10 mouse cellular contexts compared by ENCODE assay signal in the genomic region with DNA sequence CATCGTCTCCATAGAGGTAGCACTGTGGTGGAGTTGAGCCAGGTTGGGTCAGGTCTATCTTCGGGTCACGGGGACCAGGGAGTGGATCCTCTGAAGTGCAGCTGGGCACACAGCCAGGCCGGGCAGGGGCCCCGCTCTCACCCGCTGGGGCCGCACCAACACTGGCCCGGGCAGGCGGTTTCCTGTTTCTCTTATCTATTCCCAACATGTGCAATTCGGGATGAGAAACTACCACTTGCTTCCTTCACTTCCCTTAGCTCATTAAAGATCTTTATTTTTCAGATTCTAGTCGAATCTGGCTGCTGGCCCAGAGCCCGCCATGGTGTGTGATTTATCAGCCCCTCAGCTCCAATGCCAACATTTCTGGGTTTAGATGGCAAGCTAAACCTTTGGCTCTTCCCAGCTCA. TPM values are rescaled to one million over a fixed set of nuclear protein-coding genes. Genes with fewer than 3 reads are reported as not detected.
DNase-seq lines count a peak whose midpoint lies in the region; ATAC-seq lines count a peak whose summit lies in the region.
"Had no signal": no experiment of that assay in that cellular context is flagged by ENCODE, and none has a peak within 500 bp of the region (broad histone marks: within the 10 kb centered on the region; RNA-seq: fewer than 3 reads in every experiment).

No protein-coding gene starts in this region.

- no peak overlapping the region for H3K9ac ChIP-seq in liver, embryonic 16.5 days (ENCODE audit: low read depth, low read length)
- H3K9ac ChIP-seq in forebrain, embryonic 16.5 days (replicated peaks; ENCODE audit: low read depth, low read length): no peak overlapping the region

- 9% methylated on average over 12 of the region's 12 CpGs for WGBS in liver, embryonic 16.5 days (ENCODE audit: insufficient replicate concordance)
- WGBS in forebrain, embryonic 16.5 days: 67% methylated on average over 12 of the region's 12 CpGs

- H3K36me3 ChIP-seq in liver, embryonic 16.5 days (ENCODE audit: control insufficient read depth, insufficient read depth): no peaks in the 10 kb centered on the region
- H3K36me3 ChIP-seq in forebrain, embryonic 16.5 days (ENCODE audit: control insufficient read depth, insufficient read depth): no peaks in the 10 kb centered on the region

- peaks cover 4% of the 10 kb centered on the region for H3K27me3 ChIP-seq in liver, embryonic 16.5 days (ENCODE audit: control insufficient read depth, insufficient read depth, low read depth, low read length)
- no peaks in the 10 kb centered on the region for H3K27me3 ChIP-seq in forebrain, embryonic 16.5 days (replicated peaks; ENCODE audit: control insufficient read depth, insufficient read depth, low read length)

- no peaks in the 10 kb centered on the region for H3K9me3 ChIP-seq in liver, embryonic 16.5 days (replicated peaks; ENCODE audit: control insufficient read depth, low read length)
- H3K9me3 ChIP-seq in forebrain, embryonic 16.5 days (ENCODE audit: control insufficient read depth, low read length): no peaks in the 10 kb centered on the region

- peak; percentile 95 for DNase-seq in 416B (ENCODE audit: low read depth)
- DNase-seq in adipocyte (ENCODE audit: low spot score): peak; percentile 46
- peak; percentile 15 to 29 for DNase-seq in heart, postnatal 36 days
- DNase-seq in frontal cortex, postnatal 10 days (ENCODE audit: low spot score in 2 of 2): no peak
- DNase-seq in right cerebral cortex, postnatal 10 days (ENCODE audit: low spot score in 2 of 2): no peak

- no peak overlapping the region for H3K4me3 ChIP-seq in liver, embryonic 16.5 days (ENCODE audit: low read depth, low read length)
- no peak overlapping the region for H3K4me3 ChIP-seq in forebrain, embryonic 16.5 days (replicated peaks; ENCODE audit: low read length)

- intact Hi-C loops in heart, postnatal 36 days (cut with DNase I): no loop called here

- no peak overlapping the region for H3K4me2 ChIP-seq in liver, embryonic 16.5 days (ENCODE audit: low read depth, low read length)
- H3K4me2 ChIP-seq in forebrain, embryonic 16.5 days (ENCODE audit: low read length): no peak overlapping the region

- ATAC-seq in liver, embryonic 16.5 days (ENCODE audit: low read depth): peak; percentile 55; the same call in 1 of the 2 replicates
- ATAC-seq in erythroblast, adult 5-6 weeks (replicated peaks; ENCODE audit: low FRiP score, poor library complexity, severe bottlenecking): no peak
- ATAC-seq in forebrain, embryonic 16.5 days: no peak

- peaks cover 2% of the 10 kb centered on the region for H3K4me1 ChIP-seq in liver, embryonic 16.5 days (ENCODE audit: control insufficient read depth, low read depth, low read length)
- peaks cover 4% of the 10 kb centered on the region; the same call in 1 of the 2 replicates for H3K4me1 ChIP-seq in forebrain, embryonic 16.5 days (replicated peaks; ENCODE audit: control insufficient read depth, insufficient read depth, low read length)

- no peak overlapping the region for H3K27ac ChIP-seq in liver, embryonic 16.5 days (ENCODE audit: low read length)
- H3K27ac ChIP-seq in forebrain, embryonic 16.5 days (ENCODE audit: low read length): no peak overlapping the region

RNA-seq across cellular contexts. Expression of gene Gm17581, which starts 7.3 kb away (rescaled TPM):
- not detected for total RNA-seq in heart, postnatal 36 days (2021)
- polyA plus RNA-seq in liver, embryonic 16.5 days (2015; fragmentation: Nextera tagmentation; extraction: Ambion mirVana): not detected in 2 replicates
- not detected in 2 replicates for total RNA-seq in erythroblast, adult 5-6 weeks (2015; ENCODE audit: low replicate concordance)
- total RNA-seq in erythroblast, adult 5-6 weeks (2017; ENCODE audit: low replicate concordance): not detected in 2 replicates
- not detected in 2 replicates for polyA plus RNA-seq in forebrain, embryonic 16.5 days (2015; fragmentation: Nextera tagmentation; extraction: Ambion mirVana)
- total RNA-seq: neutrophil, adult 5-6 weeks had no signal
- polyA plus RNA-seq: large intestine, adult 2 months had no signal

RNA-seq across cellular contexts. Expression of gene Procr, which starts 8.0 kb away (rescaled TPM):
- total RNA-seq in heart, postnatal 36 days (2021): 1 to 10 TPM; 3.1 to 3.3 TPM
- polyA plus RNA-seq in liver, embryonic 16.5 days (2015; fragmentation: Nextera tagmentation; extraction: Ambion mirVana): 0.96 and 1.4 TPM in 2 replicates
- total RNA-seq in erythroblast, adult 5-6 weeks (2015; ENCODE audit: low replicate concordance): not detected in 2 replicates
- total RNA-seq in erythroblast, adult 5-6 weeks (2017; ENCODE audit: low replicate concordance): 0.51 TPM in 1 of 2 replicates, not detected in the other
- polyA plus RNA-seq in forebrain, embryonic 16.5 days (2015; fragmentation: Nextera tagmentation; extraction: Ambion mirVana): 1.8 and 2.9 TPM in 2 replicates
- total RNA-seq: neutrophil, adult 5-6 weeks had no signal

RNA-seq across cellular contexts. Expression of gene Edem2, which starts 13.7 kb away (rescaled TPM):
- total RNA-seq in heart, postnatal 36 days (2021): 1 to 10 TPM; 6.9 to 7.0 TPM
- polyA plus RNA-seq in liver, embryonic 16.5 days (2015; fragmentation: Nextera tagmentation; extraction: Ambion mirVana): 29.5 and 30.3 TPM in 2 replicates
- total RNA-seq in erythroblast, adult 5-6 weeks (2015; ENCODE audit: low replicate concordance): 6.7 and 7.3 TPM in 2 replicates
- 8.2 and 9.8 TPM in 2 replicates for total RNA-seq in erythroblast, adult 5-6 weeks (2017; ENCODE audit: low replicate concordance)
- 46.8 and 52.3 TPM in 2 replicates for polyA plus RNA-seq in forebrain, embryonic 16.5 days (2015; fragmentation: Nextera tagmentation; extraction: Ambion mirVana)

RNA-seq across cellular contexts. Expression of gene Mmp24, which starts 32.2 kb away (rescaled TPM):
- not detected for total RNA-seq in heart, postnatal 36 days (2021)
- not detected in 2 replicates for polyA plus RNA-seq in liver, embryonic 16.5 days (2015; fragmentation: Nextera tagmentation; extraction: Ambion mirVana)
- not detected in 2 replicates for total RNA-seq in erythroblast, adult 5-6 weeks (2015; ENCODE audit: low replicate concordance)
- not detected in 2 replicates for total RNA-seq in erythroblast, adult 5-6 weeks (2017; ENCODE audit: low replicate concordance)
- polyA plus RNA-seq in forebrain, embryonic 16.5 days (2015; fragmentation: Nextera tagmentation; extraction: Ambion mirVana): 12.8 and 13.9 TPM in 2 replicates
- total RNA-seq: neutrophil, adult 5-6 weeks had no signal

RNA-seq across cellular contexts. Expression of gene Trpc4ap, which starts 50.8 kb away (rescaled TPM):
- total RNA-seq in heart, postnatal 36 days (2021): 10 to 100 TPM; 92.1 to 92.3 TPM
- polyA plus RNA-seq in liver, embryonic 16.5 days (2015; fragmentation: Nextera tagmentation; extraction: Ambion mirVana): 49.7 and 50.7 TPM in 2 replicates
- 41.2 and 41.7 TPM in 2 replicates for total RNA-seq in erythroblast, adult 5-6 weeks (2015; ENCODE audit: low replicate concordance)
- total RNA-seq in erythroblast, adult 5-6 weeks (2017; ENCODE audit: low replicate concordance): 42.1 and 59.8 TPM in 2 replicates
- 179 and 180 TPM in 2 replicates for polyA plus RNA-seq in forebrain, embryonic 16.5 days (2015; fragmentation: Nextera tagmentation; extraction: Ambion mirVana)

Comparison
In these comparisons a context has a peak if more than half of its experiments do, and no peak if none do; other contexts are left out.
1. DNase-seq: peak in 416B (single experiment), adipocyte (single experiment) and heart, postnatal 36 days (2 of 2); none in frontal cortex, postnatal 10 days (0 of 2) and right cerebral cortex, postnatal 10 days (0 of 2).